Mouse (Mus musculus) testis, adult 2 months (tissue): ENCODE data around the gene Pacs1. TPM values are rescaled to one million over a fixed set of nuclear protein-coding genes. Genes with fewer than 3 reads are reported as not detected.

ENCODE experiments used
- H3K27ac ChIP-seq: fragments of 200-500 bp; 2 replicates; pipeline ENCODE4 v1.5.1; 2012; ENCODE audit warnings: low read depth, low read length; ENCODE audit not compliant: control insufficient read depth, insufficient read depth
- H3K27me3 ChIP-seq: fragments of 200-500 bp; 2 replicates; pipeline ENCODE4 v1.6.1; 2012; ENCODE audit warnings: mild to moderate bottlenecking, low read length, moderate library complexity; ENCODE audit not compliant: control insufficient read depth, insufficient read depth
- H3K36me3 ChIP-seq: fragments of 200-500 bp; 2 replicates; pipeline ENCODE4 v1.6.1; 2012; ENCODE audit warnings: mild to moderate bottlenecking, low read length; ENCODE audit not compliant: control insufficient read depth, insufficient read depth
- H3K4me1 ChIP-seq: fragments of 200-500 bp; 2 replicates; pipeline ENCODE4 v1.6.1; 2012; ENCODE audit warnings: low read length; ENCODE audit not compliant: control insufficient read depth, insufficient read depth
- H3K4me3 ChIP-seq: fragments of 200-500 bp; 2 replicates; pipeline ENCODE4 v1.5.1; 2012; ENCODE audit warnings: low read depth, mild to moderate bottlenecking, low read length, moderate library complexity, mixed read lengths; ENCODE audit not compliant: control insufficient read depth
- CTCF ChIP-seq: fragments of 200-500 bp; IDR thresholded peaks from 2 replicates; pipeline ENCODE4 v1.5.1; 2012; ENCODE audit warnings: low read depth, mild to moderate bottlenecking, inconsistent platforms, low read length, moderate library complexity; ENCODE audit not compliant: control insufficient read depth, insufficient read depth, insufficient replicate concordance
- POLR2A ChIP-seq: fragments of 200-500 bp; IDR thresholded peaks from 2 replicates; pipeline ENCODE4 v1.6.1; 2012; ENCODE audit warnings: low read depth, mild to moderate bottlenecking, inconsistent platforms, low read length, moderate library complexity; ENCODE audit not compliant: control insufficient read depth
- polyA plus RNA-seq: library from polyadenylated mRNA; depleted of rRNA; stranded (reverse); fragments of >200 nt; gene quantifications from 2 replicates; pipeline ENCODE4 v1.2.3, GENCODE M21; 2012

The Pacs1 gene
- polyA plus RNA-seq, 1 experiment = 169 TPM

GRCm38 (mm10) chr19:5118384-5118698 is 154.6 kb downstream of the Pacs1 start, which contains the start of gene Klc2:
Gene Klc2 (minus strand): TSS chr19:5118560.
- TF ChIP-seq CTCF (no peak), POLR2A (peak; percentile 38; the same call in 1 of the 2 replicates)
- Histone ChIP-seq H3K36me3 (no peaks in the 10 kb centered on the region), H3K4me3 (peak within 1 kb of the TSS; percentile 93), H3K27ac (peak within 1 kb of the TSS; percentile 94), H3K4me1 (peaks cover 14% of the 10 kb centered on the region), H3K27me3 (no peaks in the 10 kb centered on the region)

GRCm38 (mm10) chr19:5117494-5118383 is 155.2 kb downstream of the Pacs1 start:
- H3K27me3 ChIP-seq = no peaks in the 10 kb centered on the region
- H3K4me3 ChIP-seq = peak overlapping the region; percentile 93
- peak overlapping the region; percentile 94 for H3K27ac ChIP-seq
- no peaks in the 10 kb centered on the region for H3K36me3 ChIP-seq
- peak; percentile 83 for TF ChIP-seq CTCF
- TF ChIP-seq POLR2A = peak; percentile 81
- H3K4me1 ChIP-seq = peaks cover 14% of the 10 kb centered on the region

GRCm38 (mm10) chr19:5113783-5114182 is 159.1 kb downstream of the Pacs1 start:
- Histone ChIP-seq H3K36me3 (peaks cover 5% of the 10 kb centered on the region), H3K4me3 (no peak overlapping the region), H3K27me3 (no peaks in the 10 kb centered on the region), H3K4me1 (peaks cover 11% of the 10 kb centered on the region), H3K27ac (no peak overlapping the region)
- TF ChIP-seq POLR2A (no peak), CTCF (no peak)

GRCm38 (mm10) chr19:5109659-5110453 is 163.1 kb downstream of the Pacs1 start:
- no peak for TF ChIP-seq CTCF
- no peak for TF ChIP-seq POLR2A
- Histone ChIP-seq H3K27ac (no peak overlapping the region), H3K27me3 (no peaks in the 10 kb centered on the region), H3K4me1 (peaks cover 16% of the 10 kb centered on the region), H3K36me3 (peaks cover 6% of the 10 kb centered on the region), H3K4me3 (peak overlapping the region; percentile 24; the same call in 1 of the 2 replicates)

GRCm38 (mm10) chr19:5108702-5109101 is 164.2 kb downstream of the Pacs1 start:
- Histone ChIP-seq H3K4me3 (no peak overlapping the region; the same call in 1 of the 2 replicates), H3K4me1 (peaks cover 16% of the 10 kb centered on the region), H3K36me3 (peaks cover 6% of the 10 kb centered on the region), H3K27me3 (no peaks in the 10 kb centered on the region), H3K27ac (no peak overlapping the region)
- TF ChIP-seq CTCF (no peak), POLR2A (no peak)

- TF ChIP-seq CTCF (peak; percentile 33; the same call in 1 of the 2 replicates), POLR2A (no peak)
- no peak overlapping the region for H3K27ac ChIP-seq
These were observed 164.7 kb downstream of the Pacs1 start for GRCm38 (mm10) chr19:5108271-5108575.

GRCm38 (mm10) chr19:5107556-5108270 is 165.2 kb downstream of the Pacs1 start:
- TF ChIP-seq CTCF = no peak
- no peak for TF ChIP-seq POLR2A
- peak overlapping the region; percentile 46; the same call in 1 of the 2 replicates for H3K27ac ChIP-seq
- no peaks in the 10 kb centered on the region for H3K27me3 ChIP-seq
- H3K4me3 ChIP-seq = peak overlapping the region; percentile 86
- H3K4me1 ChIP-seq = peaks cover 16% of the 10 kb centered on the region
- H3K36me3 ChIP-seq = peaks cover 6% of the 10 kb centered on the region

More at GRCm38 (mm10) chr19:5108271-5108575, 164.7 kb downstream of the Pacs1 start:
- H3K27me3 ChIP-seq = no peaks in the 10 kb centered on the region
- H3K4me1 ChIP-seq = peaks cover 16% of the 10 kb centered on the region
- peak overlapping the region; percentile 53 for H3K4me3 ChIP-seq
- peaks cover 6% of the 10 kb centered on the region for H3K36me3 ChIP-seq
